Mouse (Mus musculus): Measurements from ENCODE around the gene Esam.
A peak's percentile ranks its signal among the peaks of the same experiment; 100 is the strongest.

The Esam gene

DNA sequence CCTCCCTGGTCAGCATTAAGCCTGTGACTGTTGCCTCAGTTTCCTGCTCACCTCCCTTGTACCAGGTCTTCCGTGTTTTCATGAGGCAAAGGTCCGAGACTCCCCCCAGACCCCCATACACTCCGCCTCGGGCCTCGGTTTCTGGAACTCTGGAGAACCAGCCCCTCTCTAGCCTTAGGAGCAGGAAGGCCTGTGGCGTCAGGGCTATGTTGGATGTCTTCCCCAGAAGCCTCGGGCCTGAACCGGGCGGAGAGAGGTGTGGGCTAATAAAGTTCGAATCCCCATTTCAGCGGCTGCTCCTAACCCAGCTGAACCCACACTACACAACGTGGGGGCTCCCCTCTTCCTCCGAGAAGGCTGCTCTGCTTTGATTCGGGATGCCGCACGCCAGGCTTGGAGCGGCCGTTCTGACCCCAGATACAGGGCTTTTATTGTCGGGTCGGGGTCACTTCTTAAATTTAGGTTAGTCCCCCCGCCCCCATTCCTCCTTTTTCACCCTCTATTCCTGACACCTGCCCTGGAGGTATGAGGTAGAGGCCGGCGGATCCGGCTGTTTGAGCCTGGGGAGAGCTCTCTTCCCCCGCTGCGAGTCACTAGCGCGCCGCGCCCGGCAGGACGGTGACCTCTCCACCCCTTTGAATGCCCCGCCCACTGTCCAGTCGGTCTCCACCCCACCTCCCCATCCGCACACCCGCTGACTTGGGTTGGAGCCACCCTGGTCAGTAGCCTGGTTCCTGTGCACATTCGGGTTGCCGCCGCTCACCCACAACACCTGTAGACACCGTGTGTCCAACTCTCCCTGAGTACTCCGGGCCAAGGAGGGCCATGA is at the start of gene Esam:
Gene Esam (plus strand): TSS at position 683 of the 829 bp plus-strand sequence.
- peak; percentile 62 for DNase-seq (ENCODE audit: low spot score)

DNA sequence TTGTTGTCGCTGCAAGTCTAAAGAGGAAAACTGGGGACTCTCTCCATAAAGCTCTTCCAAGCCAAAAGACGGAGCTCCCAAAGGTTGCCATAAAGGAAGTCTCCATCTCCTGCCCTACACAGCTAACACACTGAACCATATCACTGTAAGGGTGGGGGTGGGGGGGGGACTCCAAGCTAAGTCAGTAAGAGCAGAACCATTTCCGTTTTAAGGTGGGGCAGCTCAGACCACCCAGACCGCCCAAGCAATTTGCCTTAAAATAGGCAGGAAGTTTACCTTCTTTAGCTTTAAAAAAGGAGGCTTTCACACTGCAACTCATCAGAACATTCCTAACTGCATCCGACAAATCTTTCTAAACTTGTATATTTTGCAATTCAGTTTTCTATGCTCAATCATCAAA is 42.7 kb upstream of the Esam start:
- no peak for DNase-seq (ENCODE audit: low spot score)

DNA sequence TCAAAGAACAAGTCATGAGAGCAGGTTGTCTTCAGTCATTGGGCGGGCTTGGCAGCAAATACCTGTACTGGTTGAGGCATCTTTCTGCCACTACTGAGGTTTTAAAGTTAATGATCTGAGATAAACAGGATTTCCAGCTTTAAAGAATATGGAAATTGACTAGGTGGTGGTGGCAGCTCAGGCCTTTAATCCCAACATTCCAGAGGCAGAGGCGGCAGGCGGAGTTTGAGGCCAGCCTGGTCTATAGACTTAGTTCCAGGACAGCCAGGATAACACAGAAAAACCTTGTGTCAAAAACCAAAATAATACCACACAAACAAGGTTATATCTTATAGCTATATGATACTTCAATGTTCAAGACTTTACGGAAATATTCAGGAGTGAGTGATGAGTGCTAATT is 39.8 kb upstream of the Esam start:
- DNase-seq (ENCODE audit: low spot score) = no peak

- DNase-seq (ENCODE audit: low spot score) = peak; percentile 89
These were observed 39.1 kb upstream of the Esam start, which contains the start of gene Msantd2 for GRCm38 (mm10) chr9:37488611-37489396. Msantd2 (plus strand) TSS chr9:37489319.

DNA sequence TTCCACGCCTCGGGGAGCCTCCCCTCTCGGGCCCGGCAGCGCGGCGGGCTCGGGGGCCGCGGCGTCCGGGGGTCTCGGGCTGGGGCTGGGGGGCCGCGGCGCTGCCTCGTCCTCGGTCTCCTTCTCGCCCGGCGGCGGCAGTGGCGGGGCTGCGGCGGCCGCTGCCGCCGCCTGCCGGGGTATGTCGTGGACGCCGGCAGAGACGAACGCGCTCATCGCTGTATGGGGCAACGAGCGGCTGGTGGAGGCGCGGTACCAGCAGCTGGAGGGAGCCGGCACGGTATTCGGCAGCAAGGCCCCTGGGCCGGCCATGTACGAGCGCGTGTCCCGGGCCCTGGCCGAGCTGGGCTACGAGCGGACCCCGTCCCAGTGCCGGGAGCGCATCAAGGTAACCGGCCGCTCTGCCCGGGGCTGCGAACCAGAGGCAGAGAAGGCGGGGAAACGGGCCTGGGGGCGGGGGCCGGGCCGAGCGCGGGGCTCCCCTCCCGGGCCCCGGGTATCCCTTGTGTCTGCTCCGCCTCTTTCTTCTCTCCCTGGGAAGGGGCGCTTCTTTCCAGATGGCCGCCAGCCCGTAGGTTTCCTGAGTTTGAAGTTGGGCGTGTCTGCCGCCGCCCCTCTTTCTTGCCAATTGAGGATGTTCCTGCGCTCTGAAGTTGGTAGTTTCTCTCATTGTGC is 38.3 kb upstream of the Esam start:
- DNase-seq (ENCODE audit: low spot score) = peak; percentile 15

- DNase-seq (ENCODE audit: low spot score) = no peak
These were observed 32.1 kb upstream of the Esam start for GRCm38 (mm10) chr9:37495761-37496160.

- no peak for DNase-seq (ENCODE audit: low spot score)
These were observed 31.6 kb upstream of the Esam start for GRCm38 (mm10) chr9:37496325-37496724.

DNA sequence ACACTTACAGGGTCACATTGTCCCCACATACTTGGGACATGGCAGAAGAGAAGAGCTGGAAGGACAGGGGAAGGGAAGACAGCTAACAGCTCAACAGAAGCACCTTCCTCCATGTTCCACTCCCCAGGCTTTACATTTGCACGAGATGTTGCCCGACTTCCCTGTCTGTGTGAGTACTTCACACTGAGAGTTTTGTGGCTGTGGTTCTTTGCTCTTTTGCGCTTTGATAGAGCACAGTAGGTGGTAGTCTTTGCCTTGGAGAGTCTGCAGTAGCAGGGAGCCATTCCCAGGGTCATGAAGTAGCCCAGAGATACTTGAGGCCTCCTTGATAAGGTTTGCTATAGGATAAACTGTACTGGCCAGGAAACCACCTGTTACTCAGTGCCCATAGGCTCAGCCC is 27.7 kb upstream of the Esam start:
- no peak for DNase-seq (ENCODE audit: low spot score)

DNA sequence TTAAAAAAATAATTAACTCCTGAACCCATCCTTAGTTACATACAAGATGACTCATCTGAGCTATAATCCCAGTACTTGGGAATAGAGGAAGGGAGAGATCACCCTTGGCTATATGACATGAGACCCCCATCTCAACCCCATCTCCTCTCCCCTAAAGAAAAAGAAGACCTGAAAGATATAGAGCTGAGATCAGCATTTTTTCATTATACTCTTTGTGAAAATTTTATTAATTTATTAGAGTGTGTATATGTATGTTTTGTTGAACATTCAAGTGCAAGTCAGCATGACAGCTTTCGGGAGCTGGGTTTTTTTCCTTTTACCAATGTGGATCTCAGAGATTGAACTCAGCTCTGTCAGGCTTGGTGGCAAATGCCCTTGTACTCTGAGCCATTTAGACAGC is 26.7 kb upstream of the Esam start:
- DNase-seq (ENCODE audit: low spot score) = no peak

- no peak for DNase-seq (ENCODE audit: low spot score)
These were observed 23.5 kb upstream of the Esam start for GRCm38 (mm10) chr9:37504348-37504747.

- DNase-seq (ENCODE audit: low spot score) = no peak
These were observed 21.9 kb upstream of the Esam start for GRCm38 (mm10) chr9:37506023-37506422.

- no peak for DNase-seq (ENCODE audit: low spot score)
These were observed 15.8 kb upstream of the Esam start for GRCm38 (mm10) chr9:37512097-37512496.

DNA sequence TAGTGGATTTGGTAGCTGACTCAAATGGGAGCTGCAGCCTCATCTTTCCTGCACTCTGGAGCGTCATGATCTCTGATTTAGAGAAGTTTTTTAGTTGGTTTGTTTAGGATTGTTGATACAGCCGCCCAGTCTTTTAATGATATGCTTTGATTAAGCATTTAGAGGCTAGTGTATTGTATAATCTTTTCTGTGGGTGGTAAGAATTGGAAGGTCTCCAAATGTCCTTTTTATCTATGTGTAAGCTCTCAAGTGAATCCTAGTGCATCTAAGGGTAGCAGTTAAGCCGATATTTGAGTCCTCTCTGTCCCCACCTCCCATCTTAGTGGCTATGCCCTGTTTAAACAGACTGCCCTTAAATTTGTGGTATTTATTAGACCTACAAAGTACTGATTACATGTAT is 13.4 kb upstream of the Esam start:
- DNase-seq (ENCODE audit: low spot score) = no peak

DNA sequence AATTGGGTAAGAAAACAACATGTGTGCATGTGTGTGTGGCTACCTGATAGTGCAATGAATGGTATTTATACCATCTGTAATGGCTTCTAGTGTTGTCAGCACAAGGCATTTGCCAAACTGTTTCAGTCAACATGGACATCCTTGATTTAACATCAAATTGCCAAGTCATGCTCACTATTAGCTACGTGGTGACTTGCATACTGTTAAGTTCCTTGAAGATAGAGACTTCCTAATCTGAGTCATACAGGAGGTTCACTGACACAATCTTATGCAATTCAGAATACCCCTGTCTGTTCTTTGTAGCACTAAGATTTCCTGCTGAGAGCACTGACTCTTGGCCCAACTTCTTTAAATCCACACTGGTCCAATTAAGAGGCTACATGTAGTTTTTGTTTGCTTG is 10.4 kb upstream of the Esam start:
- DNase-seq (ENCODE audit: low spot score) = no peak

GRCm38 (mm10) chr9:37518991-37519390 is 8.9 kb upstream of the Esam start:
- DNase-seq (ENCODE audit: low spot score) = no peak

GRCm38 (mm10) chr9:37519995-37520394 is 7.9 kb upstream of the Esam start:
- DNase-seq (ENCODE audit: low spot score) = no peak

DNA sequence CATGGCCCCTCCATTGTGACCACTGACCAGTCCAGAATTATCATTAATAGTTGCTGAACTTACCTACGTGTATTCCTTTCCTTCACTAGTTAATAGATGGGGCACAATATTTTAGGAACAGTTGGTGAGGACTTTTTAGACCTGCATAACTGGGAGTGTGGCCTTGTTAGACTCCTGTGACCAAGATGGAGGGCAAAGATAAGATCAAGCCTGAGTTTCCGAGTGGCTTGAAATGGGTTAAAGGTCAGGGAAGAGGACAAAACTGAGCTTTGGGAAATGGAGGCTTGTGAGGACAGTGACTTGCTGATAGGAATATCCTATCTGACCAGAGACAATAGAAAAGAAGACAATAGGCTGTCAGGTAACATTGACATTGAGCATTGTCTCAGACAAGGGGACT is 2.4 kb upstream of the Esam start:
- no peak for DNase-seq (ENCODE audit: low spot score)

- DNase-seq (ENCODE audit: low spot score) = no peak
These were observed 1.2 kb upstream of the Esam start for GRCm38 (mm10) chr9:37526443-37527395.

GRCm38 (mm10) chr9:37528225-37528970 is 520 bp downstream of the Esam start:
- no peak for DNase-seq (ENCODE audit: low spot score)

- peak; percentile 22 for DNase-seq (ENCODE audit: low spot score)
These were observed 2.4 kb downstream of the Esam start for GRCm38 (mm10) chr9:37530031-37530887.

All from urinary bladder, postnatal 25 days (tissue).